Mouse (Mus musculus) hindbrain, embryonic 15.5 days (tissue): ENCODE data around the gene Gm8369. TPM values are rescaled to one million over a fixed set of nuclear protein-coding genes. Genes with fewer than 3 reads are reported as not detected.
"Not testable (repeated sequence)": the region's sequence is repeated elsewhere in the genome, so short reads cannot be mapped to it uniquely, and the experiment has no call there.

Experiments used
- ATAC-seq: fragments of 200-750 bp; cut with Nextera tagmentation; 2 replicates; pipeline ENCODE4 v1.8.0; 2017; ENCODE audit warnings: low read depth, moderate number of reproducible peaks, moderate TSS enrichment; ENCODE audit not compliant: low FRiP score
- H3K27ac ChIP-seq: fragments of 300-500 bp; sonication (generic); replicated peaks from 2 replicates; pipeline ENCODE4 v1.5.1; 2015; ENCODE audit warnings: mild to moderate bottlenecking, inconsistent platforms
- H3K27me3 ChIP-seq: fragments of 300-500 bp; sonication (generic); 2 replicates; pipeline ENCODE4 v1.6.1; 2015; ENCODE audit warnings: control low read depth, inconsistent platforms
- H3K36me3 ChIP-seq: fragments of 300-500 bp; sonication (generic); 2 replicates; pipeline ENCODE4 v1.6.1; 2015; ENCODE audit warnings: control low read depth, inconsistent platforms
- H3K4me1 ChIP-seq: fragments of 300-500 bp; sonication (generic); replicated peaks from 2 replicates; pipeline ENCODE4 v1.6.1; 2015; ENCODE audit warnings: control low read depth, inconsistent platforms
- H3K4me2 ChIP-seq: fragments of 300-500 bp; sonication (generic); 2 replicates; pipeline ENCODE4 v1.6.1; 2015; ENCODE audit warnings: moderate library complexity, mild to moderate bottlenecking, inconsistent platforms
- H3K4me3 ChIP-seq: fragments of 300-500 bp; sonication (generic); 2 replicates; pipeline ENCODE4 v1.5.1; 2015; ENCODE audit warnings: mild to moderate bottlenecking, inconsistent platforms
- H3K9ac ChIP-seq: fragments of 300-500 bp; sonication (generic); 2 replicates; pipeline ENCODE4 v1.6.1; 2015; ENCODE audit warnings: inconsistent platforms
- H3K9me3 ChIP-seq: fragments of 300-500 bp; sonication (generic); 2 replicates; pipeline ENCODE4 v1.6.1; 2016; ENCODE audit warnings: control low read depth, inconsistent platforms
- WGBS: fragments of 180-500 bp; shearing (Covaris S2); methylation state at CpG from one replicate; pipeline ENCODE4 v1.1.7; 2015; 5-methylcytosine and 5-hydroxymethylcytosine counted together
- polyA plus RNA-seq: library from polyadenylated mRNA; unstranded; fragments of >200 nt; fragmentation: Nextera tagmentation; extraction: Ambion mirVana; gene quantifications from 2 replicates; pipeline ENCODE4 v1.2.1, GENCODE M21; 2015

Gene Gm8369
- polyA plus RNA-seq, 1 experiment from 2014 or later, result not detected

DNA sequence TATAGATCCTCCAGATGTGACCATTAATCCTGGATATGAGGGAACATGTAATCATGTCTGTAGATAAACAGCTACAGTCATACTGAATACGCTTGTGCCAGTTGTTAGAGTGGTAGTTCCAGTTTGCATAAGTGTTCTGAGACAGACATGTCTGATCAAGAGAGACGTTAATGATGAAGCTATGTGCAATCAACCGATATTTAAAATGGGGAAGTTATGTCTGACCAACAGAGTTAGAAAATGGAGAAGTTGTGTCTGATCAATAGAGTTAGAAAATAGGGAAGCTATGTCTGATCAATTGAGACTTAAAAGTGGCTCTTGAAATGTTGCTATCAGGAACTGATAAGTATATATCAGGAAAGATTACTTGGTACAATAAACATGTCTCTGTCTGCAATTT is 472 bp upstream of the Gm8369 start:
- Histone ChIP-seq H3K27me3 (no peaks in the 10 kb centered on the region), H3K4me3 (no peak overlapping the region), H3K27ac (no peak overlapping the region), H3K36me3 (no peaks in the 10 kb centered on the region), H3K4me2 (no peak overlapping the region), H3K9me3 (no peaks in the 10 kb centered on the region), H3K4me1 (no peaks in the 10 kb centered on the region), H3K9ac (no peak overlapping the region)
- WGBS, result 95% methylated on average over 3 of the region's 3 CpGs
- ATAC-seq, result no peak

DNA sequence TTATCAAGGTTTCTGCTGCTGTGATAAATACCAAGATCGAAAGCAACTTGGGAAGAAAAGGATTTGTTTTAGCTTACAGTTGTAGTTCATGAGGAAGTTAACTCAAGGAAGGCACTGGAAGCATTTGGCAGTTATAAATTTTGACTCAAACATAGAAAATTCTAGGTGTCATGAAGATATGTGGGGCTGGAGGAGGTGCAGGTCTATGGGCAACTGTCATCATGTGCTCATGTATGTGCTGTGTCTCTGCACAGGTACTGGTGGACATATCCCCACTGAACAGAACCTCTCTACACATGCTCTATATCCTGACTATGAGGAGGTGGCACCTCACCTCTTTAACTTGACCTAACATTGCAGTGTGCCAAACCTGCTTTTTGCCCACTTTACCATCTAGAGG is 861 bp downstream of the Gm8369 start:
- no peak overlapping the region for H3K27ac ChIP-seq
- H3K4me2 ChIP-seq, result no peak overlapping the region
- no peaks in the 10 kb centered on the region for H3K27me3 ChIP-seq
- H3K9ac ChIP-seq, result no peak overlapping the region
- no peaks in the 10 kb centered on the region for H3K4me1 ChIP-seq
- H3K9me3 ChIP-seq, result no peaks in the 10 kb centered on the region
- H3K36me3 ChIP-seq, result no peaks in the 10 kb centered on the region
- 91% methylated on average over 1 of the region's 1 CpGs for WGBS
- no peak overlapping the region for H3K4me3 ChIP-seq
- ATAC-seq, result no peak

DNA sequence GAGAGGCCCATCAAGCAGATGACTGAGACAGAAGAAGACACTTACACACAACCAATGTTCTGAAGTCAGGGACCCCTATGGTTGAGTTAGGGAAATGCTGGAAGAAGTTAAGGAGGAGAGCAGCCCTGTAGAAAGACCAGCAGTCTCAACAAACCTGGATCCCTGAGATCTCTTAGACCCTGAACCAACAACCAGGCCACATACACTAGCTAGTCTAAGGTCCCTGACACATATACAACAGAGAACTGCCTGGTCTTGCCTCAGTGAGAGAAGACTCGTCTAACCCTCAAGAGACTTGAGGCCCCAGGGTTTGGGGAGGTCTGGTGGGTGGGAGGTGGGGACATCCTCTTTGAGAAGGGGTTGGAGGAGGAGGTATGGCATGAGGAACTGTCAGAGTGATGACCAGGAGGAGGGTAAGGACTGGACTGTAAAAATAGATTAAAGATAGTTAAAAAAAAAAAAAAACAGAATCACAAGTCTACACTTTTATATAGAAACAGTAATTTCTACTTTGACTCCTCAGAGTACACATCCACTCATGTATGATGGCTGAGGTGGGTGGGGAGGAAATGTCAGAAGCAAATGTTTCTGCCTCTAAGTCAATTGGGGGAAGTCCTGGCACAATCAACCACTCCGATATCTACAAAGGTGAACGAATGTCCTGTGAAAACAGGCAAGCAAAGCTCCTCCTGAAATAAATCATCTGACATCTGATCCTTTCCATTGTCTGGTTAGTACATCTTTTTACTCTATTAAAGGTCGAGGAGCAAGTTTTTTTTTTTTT is 5.9 kb downstream of the Gm8369 start:
- H3K36me3 ChIP-seq, result no peaks in the 10 kb centered on the region
- 68% methylated on average over 4 of the region's 4 CpGs for WGBS
- H3K4me1 ChIP-seq, result no peaks in the 10 kb centered on the region
- H3K4me3 ChIP-seq, result no peak overlapping the region
- H3K27me3 ChIP-seq, result no peaks in the 10 kb centered on the region
- no peaks in the 10 kb centered on the region for H3K9me3 ChIP-seq
- H3K27ac ChIP-seq, result no peak overlapping the region
- no peak overlapping the region for H3K4me2 ChIP-seq
- ATAC-seq, result no peak
- no peak overlapping the region for H3K9ac ChIP-seq

DNA sequence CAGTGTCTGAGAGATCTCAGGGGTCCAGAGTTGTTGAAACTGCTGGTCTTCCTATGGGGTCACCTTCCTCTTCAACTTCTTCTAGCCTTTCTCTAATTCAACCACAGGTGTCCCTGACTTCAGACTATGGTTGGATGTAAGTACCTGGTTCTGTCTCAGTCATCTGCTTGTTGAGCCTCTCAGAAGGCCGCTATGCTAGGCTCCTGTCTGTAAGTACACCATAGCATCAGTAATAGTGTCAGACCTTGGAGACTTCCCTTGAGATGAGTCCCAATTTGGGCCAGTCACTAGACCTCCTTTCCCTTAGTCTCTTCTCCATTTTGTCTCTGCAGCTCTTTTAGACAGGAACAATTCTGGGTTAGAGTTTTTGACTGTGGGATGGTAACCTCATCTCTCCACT is 6.9 kb downstream of the Gm8369 start:
- no peak for ATAC-seq
- 88% methylated on average over 1 of the region's 1 CpGs for WGBS
- no peak overlapping the region for H3K4me2 ChIP-seq

DNA sequence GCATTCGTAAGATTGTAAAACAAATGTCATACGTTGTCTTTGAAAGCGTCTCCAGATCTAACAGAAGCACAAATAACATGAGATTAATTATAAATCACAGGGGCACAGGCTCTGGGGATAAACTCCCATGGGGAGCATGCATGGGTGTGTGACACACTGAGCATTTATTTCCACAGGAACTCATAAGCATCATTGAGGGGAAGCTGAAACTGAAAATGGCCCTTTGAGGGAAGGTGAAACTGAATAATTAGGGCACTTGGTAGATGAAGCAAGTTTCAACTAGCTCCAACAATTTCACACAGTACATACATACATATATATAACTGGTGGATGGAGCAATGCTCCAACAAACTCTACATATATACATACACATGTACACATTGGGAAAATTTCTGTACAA is 8.8 kb downstream of the Gm8369 start:
- no peaks in the 10 kb centered on the region for H3K27me3 ChIP-seq
- no peaks in the 10 kb centered on the region for H3K36me3 ChIP-seq
- no peak overlapping the region for H3K4me2 ChIP-seq
- H3K4me3 ChIP-seq, result no peak overlapping the region
- WGBS, result 90% methylated on average over 3 of the region's 3 CpGs
- H3K9me3 ChIP-seq, result no peaks in the 10 kb centered on the region
- H3K4me1 ChIP-seq, result no peaks in the 10 kb centered on the region
- H3K27ac ChIP-seq, result no peak overlapping the region
- no peak for ATAC-seq
- no peak overlapping the region for H3K9ac ChIP-seq

More for the DNA sequence above, 6.9 kb downstream of the Gm8369 start:
- Histone ChIP-seq H3K27me3 (no peaks in the 10 kb centered on the region), H3K4me3 (no peak overlapping the region), H3K9me3 (no peaks in the 10 kb centered on the region), H3K27ac (no peak overlapping the region), H3K4me1 (no peaks in the 10 kb centered on the region), H3K36me3 (no peaks in the 10 kb centered on the region), H3K9ac (no peak overlapping the region)

DNA sequence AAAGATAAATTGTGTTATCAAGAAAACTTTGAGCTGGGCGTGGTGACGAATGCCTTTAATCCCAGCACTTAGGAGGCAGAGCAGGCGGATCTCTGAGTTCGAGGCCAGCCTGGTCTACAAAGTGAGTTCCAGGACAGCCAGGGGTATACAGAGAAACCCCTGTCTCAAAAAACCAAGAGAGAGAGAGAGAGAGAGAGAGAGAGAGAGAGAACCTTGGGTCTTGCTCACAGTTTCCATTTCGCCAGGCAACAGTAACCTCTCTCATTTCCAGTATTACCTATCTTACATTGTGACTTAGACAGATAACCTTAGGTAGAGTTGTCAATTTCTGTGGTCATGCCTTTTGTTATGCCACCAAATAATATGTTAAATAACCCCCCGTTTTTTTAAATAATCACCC is 10.6 kb downstream of the Gm8369 start:
- Histone ChIP-seq H3K27me3 (no peaks in the 10 kb centered on the region), H3K4me3 (no peak overlapping the region), H3K9me3 (no peaks in the 10 kb centered on the region), H3K27ac (no peak overlapping the region), H3K9ac (no peak overlapping the region), H3K4me2 (no peak overlapping the region), H3K36me3 (no peaks in the 10 kb centered on the region), H3K4me1 (no peaks in the 10 kb centered on the region)
- 91% methylated on average over 6 of the region's 6 CpGs for WGBS
- no peak for ATAC-seq

DNA sequence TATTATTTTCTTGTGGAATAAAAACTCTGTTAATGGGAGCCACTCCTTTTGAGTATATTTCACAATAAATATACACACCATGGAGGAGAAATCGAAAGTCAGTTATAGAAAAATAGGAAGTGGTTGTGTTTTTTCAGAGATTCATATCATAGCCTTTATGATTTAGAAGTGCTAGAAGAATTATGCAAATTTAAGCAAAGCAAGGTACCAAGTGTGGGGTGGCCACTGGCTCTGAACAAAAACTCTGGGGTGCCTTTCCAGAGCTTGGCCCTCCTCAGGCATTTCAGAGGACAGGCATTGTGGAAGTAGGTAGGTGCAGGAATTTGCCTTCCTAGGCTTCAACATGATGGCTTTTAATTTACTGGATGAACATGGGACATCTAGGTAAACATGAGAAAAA is 11.6 kb downstream of the Gm8369 start:
- WGBS, result 90% methylated on average over 1 of the region's 1 CpGs
- not testable (repeated sequence) for H3K4me1 ChIP-seq, H3K4me3 ChIP-seq, H3K27me3 ChIP-seq, ATAC-seq, H3K4me2 ChIP-seq, H3K9me3 ChIP-seq, H3K36me3 ChIP-seq, H3K27ac ChIP-seq, H3K9ac ChIP-seq

DNA sequence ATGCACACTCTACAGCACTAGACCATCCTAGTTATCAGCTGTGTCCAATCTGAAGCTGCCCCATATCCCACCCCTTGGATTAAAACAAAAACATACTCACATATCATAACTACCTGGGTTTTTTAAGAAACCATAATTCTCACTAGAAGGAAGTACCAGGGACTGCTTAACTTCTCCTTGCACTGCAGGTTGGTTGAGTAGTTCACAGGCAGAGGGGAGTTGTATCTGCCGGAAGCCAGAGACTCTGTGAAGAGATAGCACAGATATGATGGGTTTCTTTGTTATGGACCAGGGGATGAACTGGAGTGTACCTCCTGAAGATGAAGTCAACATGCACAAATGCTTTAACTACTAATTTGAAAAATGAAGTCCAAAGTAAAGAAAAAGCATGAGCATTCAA is 15.1 kb downstream of the Gm8369 start:
- 92% methylated on average over 1 of the region's 1 CpGs for WGBS
- Histone ChIP-seq H3K36me3 (no peaks in the 10 kb centered on the region), H3K4me2 (no peak overlapping the region), H3K9me3 (no peaks in the 10 kb centered on the region), H3K4me1 (no peaks in the 10 kb centered on the region), H3K9ac (no peak overlapping the region), H3K27me3 (no peaks in the 10 kb centered on the region), H3K4me3 (no peak overlapping the region), H3K27ac (no peak overlapping the region)
- ATAC-seq, result no peak

DNA sequence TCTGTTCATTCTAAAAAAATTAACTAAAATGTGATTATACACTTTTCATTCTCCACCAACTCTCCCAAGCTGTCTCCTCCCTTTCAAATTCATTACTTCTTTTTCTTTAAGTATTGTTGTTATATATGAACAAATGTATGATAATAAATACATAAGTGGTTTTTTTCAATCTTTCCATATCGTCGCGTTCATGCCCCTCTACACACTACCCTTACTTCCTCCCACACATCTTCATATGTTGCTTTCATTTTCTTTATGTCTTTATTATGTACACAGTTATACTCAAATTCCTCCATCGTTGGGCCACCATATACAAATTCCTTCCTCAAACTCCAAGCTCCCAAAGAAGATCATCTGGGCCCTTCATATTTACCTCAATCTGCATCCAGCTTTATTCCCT is 15.6 kb downstream of the Gm8369 start:
- ATAC-seq, result no peak
- Histone ChIP-seq H3K4me3 (no peak overlapping the region), H3K4me2 (no peak overlapping the region), H3K36me3 (no peaks in the 10 kb centered on the region), H3K27me3 (no peaks in the 10 kb centered on the region), H3K27ac (no peak overlapping the region), H3K9me3 (no peaks in the 10 kb centered on the region), H3K9ac (no peak overlapping the region), H3K4me1 (no peaks in the 10 kb centered on the region)
- 89% methylated on average over 4 of the region's 4 CpGs for WGBS

DNA sequence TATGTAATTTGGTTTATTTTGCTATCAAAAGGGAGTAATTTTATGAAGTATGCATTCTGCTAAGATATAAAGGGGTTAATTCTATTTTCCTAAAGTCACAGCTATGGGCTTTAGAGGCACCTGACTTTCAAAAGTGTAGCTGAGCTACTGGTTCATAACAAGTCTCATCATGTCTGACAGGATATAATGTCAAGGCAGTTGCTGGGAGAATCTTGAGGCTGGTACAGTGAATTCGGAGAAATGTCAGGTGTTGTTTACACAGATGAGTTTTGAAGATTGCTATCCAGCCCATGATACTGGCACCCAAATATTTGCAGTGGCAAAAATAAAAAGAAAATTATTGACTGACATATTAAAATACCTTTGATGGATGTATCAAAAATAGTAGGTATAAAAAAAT is 19.1 kb downstream of the Gm8369 start:
- H3K4me1 ChIP-seq, result no peaks in the 10 kb centered on the region
- no peak for ATAC-seq
- H3K9me3 ChIP-seq, result no peaks in the 10 kb centered on the region
- H3K27ac ChIP-seq, result no peak overlapping the region
- H3K4me3 ChIP-seq, result no peak overlapping the region
- H3K9ac ChIP-seq, result no peak overlapping the region
- no peaks in the 10 kb centered on the region for H3K36me3 ChIP-seq
- H3K27me3 ChIP-seq, result no peaks in the 10 kb centered on the region
- WGBS, result 88% methylated on average over 1 of the region's 1 CpGs
- H3K4me2 ChIP-seq, result no peak overlapping the region

DNA sequence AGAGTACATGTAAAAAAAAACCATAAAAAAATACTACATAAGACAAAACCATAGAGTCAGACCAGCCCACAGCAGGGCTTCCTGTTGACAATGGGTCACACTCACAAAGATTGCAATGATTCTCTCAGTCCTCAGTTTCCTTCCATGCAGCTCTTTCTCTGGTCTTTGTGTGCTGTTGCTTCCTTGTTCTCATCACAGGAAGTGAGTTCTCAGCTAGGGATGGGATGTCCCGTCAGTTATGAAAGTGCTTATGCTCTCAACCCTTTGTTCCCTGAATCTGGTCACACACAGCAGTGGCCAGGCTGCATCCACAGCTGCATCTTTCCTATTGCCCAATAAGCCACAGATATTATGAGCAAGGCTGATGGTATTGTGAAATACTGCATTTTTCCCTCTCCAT is 27.7 kb downstream of the Gm8369 start:
- H3K9me3 ChIP-seq, result no peaks in the 10 kb centered on the region
- H3K9ac ChIP-seq, result no peak overlapping the region
- H3K27ac ChIP-seq, result no peak overlapping the region
- no peak overlapping the region for H3K4me2 ChIP-seq
- no peak for ATAC-seq
- no peaks in the 10 kb centered on the region for H3K36me3 ChIP-seq
- H3K4me3 ChIP-seq, result no peak overlapping the region
- no peaks in the 10 kb centered on the region for H3K27me3 ChIP-seq
- H3K4me1 ChIP-seq, result no peaks in the 10 kb centered on the region
- 56% methylated on average over 1 of the region's 1 CpGs for WGBS

DNA sequence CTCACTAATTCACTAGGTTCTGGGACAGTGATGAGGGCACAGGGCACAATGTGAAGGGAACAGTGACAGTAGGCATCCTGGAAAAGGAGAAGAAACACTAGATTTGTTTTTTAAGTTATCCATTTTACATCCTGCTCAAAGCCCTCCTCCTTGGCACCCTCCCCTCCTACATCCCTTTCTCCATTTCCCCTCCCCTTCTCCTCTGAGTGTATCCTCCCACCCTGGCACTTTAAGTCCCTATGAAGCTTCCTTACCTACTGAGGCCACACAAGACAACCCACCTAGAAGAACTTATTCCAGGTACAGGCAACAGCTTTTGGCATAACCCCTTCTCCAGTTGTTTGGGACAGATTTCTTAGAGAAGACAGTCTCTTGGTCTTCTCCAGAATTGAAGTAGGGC is 30.5 kb downstream of the Gm8369 start, which contains the start of gene Ms4a6b:
Gene Ms4a6b (plus strand): TSS at position 267 of the 400 bp plus-strand sequence.
- ATAC-seq, result no peak

DNA sequence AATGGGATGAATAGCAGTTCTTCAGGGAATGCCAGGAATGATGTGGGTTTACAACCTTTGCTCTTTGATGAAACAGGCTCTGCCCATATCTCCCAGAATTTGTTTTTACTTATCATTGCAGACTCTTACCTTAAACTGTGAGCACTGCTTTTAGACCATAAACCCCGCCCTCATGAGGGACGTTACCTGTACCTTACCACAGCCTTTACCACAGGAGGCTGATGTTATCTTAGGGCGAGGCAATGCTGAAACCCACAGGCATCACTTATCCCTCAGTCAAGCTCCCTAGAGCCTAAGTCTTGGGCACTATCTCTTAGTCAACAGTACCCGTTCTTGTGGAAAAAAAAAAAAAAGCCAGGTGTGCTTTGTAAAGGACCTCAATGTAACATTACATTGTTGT is 31.1 kb downstream of the Gm8369 start:
- H3K4me1 ChIP-seq, result no peaks in the 10 kb centered on the region
- H3K4me2 ChIP-seq, result no peak overlapping the region
- no peaks in the 10 kb centered on the region for H3K36me3 ChIP-seq
- H3K27me3 ChIP-seq, result no peaks in the 10 kb centered on the region
- no peak overlapping the region for H3K9ac ChIP-seq
- H3K9me3 ChIP-seq, result no peaks in the 10 kb centered on the region
- ATAC-seq, result no peak
- H3K27ac ChIP-seq, result no peak overlapping the region
- WGBS, result 83% methylated on average over 4 of the region's 4 CpGs
- H3K4me3 ChIP-seq, result no peak overlapping the region

More for the DNA sequence above, 30.5 kb downstream of the Gm8369 start, which contains the start of gene Ms4a6b:
- Histone ChIP-seq H3K4me1 (no peaks in the 10 kb centered on the region), H3K4me3 (no peak within 1 kb of the TSS), H3K9ac (no peak within 1 kb of the TSS), H3K4me2 (no peak within 1 kb of the TSS), H3K27ac (no peak within 1 kb of the TSS), H3K27me3 (no peaks in the 10 kb centered on the region), H3K36me3 (no peaks in the 10 kb centered on the region), H3K9me3 (no peaks in the 10 kb centered on the region)
